Mouse (Mus musculus) lung, postnatal 0 days (tissue): ENCODE measurements around the gene Adora2b.

Experiments
- CTCF ChIP-seq: IDR thresholded peaks from 2 replicates; pipeline ENCODE4 v1.5.1; 2016; ENCODE audit warnings: antibody characterized with exemption, mild to moderate bottlenecking
- EP300 ChIP-seq: IDR thresholded peaks from 2 replicates; pipeline ENCODE4 v1.6.1; 2016; ENCODE audit warnings: antibody characterized with exemption, mild to moderate bottlenecking, control low read depth

GRCm38 (mm10) chr11:62240631-62241261 is 8.0 kb upstream of the Adora2b start:
- TF ChIP-seq CTCF (no peak), EP300 (no peak)
